Mouse (Mus musculus) intestine, postnatal 0 days (tissue): Measurements from ENCODE around the gene 1810013L24Rik. TPM values are rescaled to one million over a fixed set of nuclear protein-coding genes. Genes with fewer than 3 reads are reported as not detected.

Experiments used
- polyA plus RNA-seq: library from polyadenylated mRNA; unstranded; fragments of >200 nt; fragmentation: Nextera tagmentation; extraction: Ambion mirVana; gene quantifications from 2 replicates; pipeline ENCODE4 v1.2.1, GENCODE M21; 2015

The 1810013L24Rik gene
- polyA plus RNA-seq, 1 experiment from 2014 or later: 15.1 TPM

Other genes with a start within 250 kb of the 1810013L24Rik start
- gene Pmm2, start 192.4 kb upstream of the 1810013L24Rik start, polyA plus RNA-seq: 116 and 120 TPM in 2 replicates
- 9.1 and 9.8 TPM in 2 replicates for gene Tmem186, start 192.4 kb upstream of the 1810013L24Rik start, polyA plus RNA-seq
- gene Carhsp1, start 157.9 kb upstream of the 1810013L24Rik start, polyA plus RNA-seq: 40.1 and 43.9 TPM in 2 replicates
- 0.22 TPM in 1 of 2 replicates, not detected in the other for gene Gm5767, start 149.3 kb upstream of the 1810013L24Rik start, polyA plus RNA-seq
- 16.3 and 19.7 TPM in 2 replicates for gene Usp7, start 37.8 kb upstream of the 1810013L24Rik start, polyA plus RNA-seq